Mouse (Mus musculus): ENCODE measurements around the gene Opa1. TPM values are rescaled to one million over a fixed set of nuclear protein-coding genes. Genes with fewer than 3 reads are reported as not detected.

Opa1 gene
- 8.7 and 11.1 TPM in 2 replicates for polyA plus RNA-seq (2012; rRNA removed)

GRCm38 (mm10) chr16:29579167-29579786 lies at the start of gene Opa1:
Gene Opa1, plus strand, starts transcription at chr16:29579334.

DNA sequence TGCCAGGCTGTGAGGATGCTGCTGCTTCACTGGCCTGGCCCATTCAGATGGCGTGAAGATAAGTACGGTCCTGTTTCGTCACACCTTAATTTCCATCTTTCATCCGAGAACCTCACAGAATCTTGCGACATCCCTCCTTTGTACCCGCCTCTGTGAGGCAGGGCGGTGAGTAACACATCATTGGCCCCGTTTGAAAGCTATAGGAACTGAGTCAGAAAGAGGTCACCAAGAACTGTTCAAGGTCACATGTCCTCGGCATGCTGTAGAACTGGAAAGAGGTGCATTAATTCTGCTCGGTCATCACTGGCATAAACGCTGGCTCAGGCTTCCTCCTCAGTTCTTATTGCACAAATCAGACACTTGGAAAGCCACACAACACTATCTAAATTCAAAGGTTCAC lies 34.3 kb upstream of the Opa1 start, which contains the start of gene Atp13a4:
Gene Atp13a4 (minus strand): TSS at position 36 of the 400 bp plus-strand sequence.

Other genes with a start within 250 kb of the Opa1 start
- gene Atp13a5, start 200.6 kb upstream of the Opa1 start, polyA plus RNA-seq (2012; rRNA removed): not detected in 2 replicates
- not detected in 2 replicates for gene Atp13a4, start 34.5 kb upstream of the Opa1 start, polyA plus RNA-seq (2012; rRNA removed)

Measured in liver, embryonic 14 days (tissue).